Mouse (Mus musculus): ENCODE measurements around the gene Gp5.

DNA sequence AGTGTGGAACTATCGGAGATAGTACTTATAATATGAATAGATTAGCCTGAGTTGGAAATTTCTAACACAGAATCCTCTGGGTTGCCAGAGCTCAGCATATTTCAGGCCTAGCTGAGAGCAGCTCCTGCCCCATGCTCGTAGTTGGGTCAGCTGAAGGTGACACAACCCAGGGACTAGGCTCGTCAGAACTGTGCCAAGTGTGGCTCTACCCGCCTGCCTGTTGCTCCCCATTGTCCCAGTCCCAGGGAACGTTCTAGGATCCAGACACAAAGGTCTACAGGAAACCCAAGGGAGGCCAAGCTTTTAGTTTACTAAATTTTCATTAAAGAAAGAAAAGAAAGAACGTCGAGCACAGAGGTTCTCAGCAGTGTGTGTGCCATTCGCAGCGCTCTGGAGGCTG lies 49.2 kb downstream of the Gp5 start:
- no peak for TF ChIP-seq CTCF (IDR thresholded peaks at IDR 0.05; ENCODE audit: extremely low read depth, insufficient read depth, insufficient read length, insufficient replicate concordance)
- no peak for TF ChIP-seq POLR2A (IDR thresholded peaks at IDR 0.05; ENCODE audit: low read depth, low read length)

Measured in spleen, adult 2 months (tissue).